Mouse (Mus musculus) E14TG2a.4 (cell line): ENCODE measurements around the gene Fxyd2.

Source experiments
- H3K27me3 ChIP-seq: 2 replicates; pipeline ENCODE4 v1.6.1; 2014; ENCODE audit warnings: low read length, control low read depth; ENCODE audit not compliant: insufficient read depth
- H3K36me3 ChIP-seq: 2 replicates; pipeline ENCODE4 v1.6.1; 2014; ENCODE audit warnings: low read length, control low read depth; ENCODE audit not compliant: insufficient read depth
- H3K4me1 ChIP-seq: replicated peaks from 2 replicates; pipeline ENCODE4 v1.6.1; 2014; ENCODE audit warnings: low read depth, low read length, control low read depth
- H3K4me3 ChIP-seq: replicated peaks from 2 replicates; pipeline ENCODE4 v1.5.1; 2014; ENCODE audit warnings: mild to moderate bottlenecking, low read length
- H3K9me3 ChIP-seq: 2 replicates; pipeline ENCODE4 v1.6.1; 2014; ENCODE audit warnings: low read length, control low read depth
- CTCF ChIP-seq: conservative IDR thresholded peaks from 2 replicates; pipeline ENCODE4 v1.5.1; 2014; ENCODE audit warnings: low read length
- NANOG ChIP-seq: IDR thresholded peaks from 2 replicates; pipeline ENCODE4 v1.6.1; 2014; ENCODE audit warnings: borderline replicate concordance, low read length, mixed read lengths
- POU5F1 ChIP-seq: IDR thresholded peaks from 2 replicates; pipeline ENCODE4 v1.6.1; 2014; ENCODE audit warnings: low read length, borderline replicate concordance

Gene Fxyd2

GRCm38 (mm10) chr9:45440083-45440784 lies 40.8 kb downstream of the Fxyd2 start:
- Histone ChIP-seq H3K4me1 (peaks cover 33% of the 10 kb centered on the region), H3K36me3 (no peaks in the 10 kb centered on the region), H3K9me3 (no peaks in the 10 kb centered on the region), H3K4me3 (no peak overlapping the region), H3K27me3 (peaks cover 46% of the 10 kb centered on the region)
- TF ChIP-seq CTCF = no peak
- TF ChIP-seq NANOG = no peak
- no peak for TF ChIP-seq POU5F1

GRCm38 (mm10) chr9:45444251-45444798 lies 44.9 kb downstream of the Fxyd2 start:
- H3K4me3 ChIP-seq = no peak overlapping the region

GRCm38 (mm10) chr9:45449658-45450057 lies 50.2 kb downstream of the Fxyd2 start:
- H3K9me3 ChIP-seq = no peaks in the 10 kb centered on the region
- H3K4me3 ChIP-seq = no peak overlapping the region
- peaks cover 20% of the 10 kb centered on the region for H3K4me1 ChIP-seq
- no peaks in the 10 kb centered on the region for H3K36me3 ChIP-seq
- peaks cover 65% of the 10 kb centered on the region for H3K27me3 ChIP-seq
- no peak for TF ChIP-seq NANOG
- TF ChIP-seq CTCF = no peak
- TF ChIP-seq POU5F1 = no peak

More at GRCm38 (mm10) chr9:45444251-45444798, 44.9 kb downstream of the Fxyd2 start:
- peaks cover 45% of the 10 kb centered on the region for H3K4me1 ChIP-seq
- TF ChIP-seq POU5F1 (no peak), CTCF (no peak), NANOG (no peak)
- H3K27me3 ChIP-seq = peaks cover 70% of the 10 kb centered on the region
- H3K9me3 ChIP-seq = no peaks in the 10 kb centered on the region
- H3K36me3 ChIP-seq = no peaks in the 10 kb centered on the region

GRCm38 (mm10) chr9:45451346-45451745 lies 51.9 kb downstream of the Fxyd2 start:
- no peaks in the 10 kb centered on the region for H3K36me3 ChIP-seq
- peaks cover 52% of the 10 kb centered on the region for H3K27me3 ChIP-seq
- H3K4me1 ChIP-seq = peaks cover 10% of the 10 kb centered on the region
- no peaks in the 10 kb centered on the region for H3K9me3 ChIP-seq
- no peak for TF ChIP-seq NANOG
- TF ChIP-seq CTCF = no peak
- no peak for TF ChIP-seq POU5F1
- H3K4me3 ChIP-seq = no peak overlapping the region

- TF ChIP-seq NANOG (no peak), CTCF (no peak), POU5F1 (no peak)
- Histone ChIP-seq H3K9me3 (no peaks in the 10 kb centered on the region), H3K27me3 (peaks cover 26% of the 10 kb centered on the region), H3K36me3 (no peaks in the 10 kb centered on the region), H3K4me3 (no peak overlapping the region), H3K4me1 (peaks cover 5% of the 10 kb centered on the region; the same call in 1 of the 2 replicates)
Measured at GRCm38 (mm10) chr9:45454032-45454431, 54.6 kb downstream of the Fxyd2 start.

GRCm38 (mm10) chr9:45454889-45455610 lies 55.6 kb downstream of the Fxyd2 start:
- Histone ChIP-seq H3K9me3 (no peaks in the 10 kb centered on the region), H3K4me3 (no peak overlapping the region), H3K4me1 (peaks cover 5% of the 10 kb centered on the region; the same call in 1 of the 2 replicates), H3K36me3 (no peaks in the 10 kb centered on the region), H3K27me3 (peaks cover 15% of the 10 kb centered on the region; the same call in 1 of the 2 replicates)
- no peak for TF ChIP-seq NANOG
- TF ChIP-seq POU5F1 = no peak
- TF ChIP-seq CTCF = no peak

- H3K36me3 ChIP-seq = no peaks in the 10 kb centered on the region
- peaks cover 5% of the 10 kb centered on the region; the same call in 1 of the 2 replicates for H3K4me1 ChIP-seq
- H3K4me3 ChIP-seq = no peak overlapping the region
- peaks cover 6% of the 10 kb centered on the region; the same call in 1 of the 2 replicates for H3K27me3 ChIP-seq
- H3K9me3 ChIP-seq = no peaks in the 10 kb centered on the region
- no peak for TF ChIP-seq CTCF
- TF ChIP-seq NANOG = no peak
- no peak for TF ChIP-seq POU5F1
Measured at GRCm38 (mm10) chr9:45457200-45457599, 57.7 kb downstream of the Fxyd2 start.

- 0 out of 2 replicates have a peak, but pooled peaks cover 2% of the 10 kb centered on the region for H3K27me3 ChIP-seq
- no peak overlapping the region for H3K4me3 ChIP-seq
- no peaks in the 10 kb centered on the region for H3K36me3 ChIP-seq
- H3K4me1 ChIP-seq = peaks cover 5% of the 10 kb centered on the region; the same call in 1 of the 2 replicates
- H3K9me3 ChIP-seq = no peaks in the 10 kb centered on the region
- TF ChIP-seq POU5F1 (no peak), CTCF (no peak), NANOG (no peak)
Measured at GRCm38 (mm10) chr9:45458363-45458762, 58.9 kb downstream of the Fxyd2 start.
